Mouse (Mus musculus) forebrain, embryonic 16.5 days (tissue): ENCODE data around the gene Coro7. TPM values are rescaled to one million over a fixed set of nuclear protein-coding genes. Genes with fewer than 3 reads are reported as not detected.

Experiments
- ATAC-seq: fragments of 200-750 bp; cut with Nextera tagmentation; 2 replicates; pipeline ENCODE4 v1.8.0; 2017; ENCODE audit warnings: mild to moderate bottlenecking, moderate library complexity
- H3K27ac ChIP-seq: fragments of 300-500 bp; sonication (generic); 2 replicates; pipeline ENCODE4 v1.5.1; 2014; ENCODE audit warnings: low read length, control low read depth
- H3K27me3 ChIP-seq: fragments of 300-500 bp; sonication (generic); replicated peaks from 2 replicates; pipeline ENCODE4 v1.6.1; 2014; ENCODE audit warnings: low read length; ENCODE audit not compliant: control insufficient read depth, insufficient read depth
- H3K36me3 ChIP-seq: fragments of 300-500 bp; sonication (generic); 2 replicates; pipeline ENCODE4 v1.6.1; 2014; ENCODE audit not compliant: control insufficient read depth, insufficient read depth
- H3K4me1 ChIP-seq: fragments of 300-500 bp; sonication (generic); replicated peaks from 2 replicates; pipeline ENCODE4 v1.6.1; 2014; ENCODE audit warnings: low read length; ENCODE audit not compliant: control insufficient read depth, insufficient read depth
- H3K4me2 ChIP-seq: fragments of 300-500 bp; sonication (generic); 2 replicates; pipeline ENCODE4 v1.6.1; 2014; ENCODE audit warnings: mild to moderate bottlenecking, low read length, control low read depth
- H3K4me3 ChIP-seq: fragments of 300-500 bp; sonication (generic); replicated peaks from 2 replicates; pipeline ENCODE4 v1.5.1; 2014; ENCODE audit warnings: mild to moderate bottlenecking, low read length, control low read depth
- H3K9ac ChIP-seq: fragments of 300-500 bp; sonication (generic); replicated peaks from 2 replicates; pipeline ENCODE4 v1.6.1; 2014; ENCODE audit warnings: low read depth, low read length, control low read depth
- H3K9me3 ChIP-seq: fragments of 300-500 bp; sonication (generic); 2 replicates; pipeline ENCODE4 v1.6.1; 2016; ENCODE audit warnings: low read length; ENCODE audit not compliant: control insufficient read depth
- WGBS: fragments of 180-500 bp; shearing (Covaris S2); extraction: QIAGEN DNeasy Blood & Tissue Kit; methylation state at CpG from one replicate; pipeline ENCODE4 v1.1.7; 2014; 5-methylcytosine and 5-hydroxymethylcytosine counted together
- polyA plus RNA-seq: library from polyadenylated mRNA; unstranded; fragments of >200 nt; fragmentation: Nextera tagmentation; extraction: Ambion mirVana; gene quantifications from 2 replicates; pipeline ENCODE4 v1.2.1, GENCODE M21; 2015

The Coro7 gene
- polyA plus RNA-seq, 1 experiment from 2014 or later, result 32.6 TPM

DNA sequence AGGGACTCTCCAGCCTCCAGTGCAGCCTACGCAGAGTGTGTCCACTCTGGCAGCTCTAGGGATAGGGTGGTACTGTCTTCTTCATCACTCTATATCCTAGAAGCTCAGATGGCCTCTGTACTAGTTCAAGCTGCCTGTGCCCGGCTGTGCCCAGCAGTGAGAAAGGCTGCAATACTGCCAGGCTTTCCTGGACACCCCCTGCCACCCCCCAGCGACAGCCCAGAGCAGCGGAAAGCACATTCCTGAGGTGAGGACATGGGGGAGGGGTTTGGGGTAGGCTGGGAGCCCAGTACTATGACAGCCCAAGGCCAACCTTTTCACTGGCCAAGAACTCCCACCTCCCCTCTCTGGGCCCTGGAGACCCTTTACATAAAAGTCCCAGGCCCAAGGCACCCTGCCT is 43.8 kb downstream of the Coro7 start:
- Histone ChIP-seq H3K4me3 (no peak overlapping the region), H3K36me3 (0 out of 2 replicates have a peak, but pooled peaks cover 2% of the 10 kb centered on the region), H3K4me1 (peaks cover 7% of the 10 kb centered on the region), H3K27me3 (no peaks in the 10 kb centered on the region), H3K9me3 (no peaks in the 10 kb centered on the region), H3K9ac (no peak overlapping the region), H3K4me2 (no peak overlapping the region), H3K27ac (no peak overlapping the region)
- WGBS, result 73% methylated on average over 4 of the region's 4 CpGs
- no peak for ATAC-seq

DNA sequence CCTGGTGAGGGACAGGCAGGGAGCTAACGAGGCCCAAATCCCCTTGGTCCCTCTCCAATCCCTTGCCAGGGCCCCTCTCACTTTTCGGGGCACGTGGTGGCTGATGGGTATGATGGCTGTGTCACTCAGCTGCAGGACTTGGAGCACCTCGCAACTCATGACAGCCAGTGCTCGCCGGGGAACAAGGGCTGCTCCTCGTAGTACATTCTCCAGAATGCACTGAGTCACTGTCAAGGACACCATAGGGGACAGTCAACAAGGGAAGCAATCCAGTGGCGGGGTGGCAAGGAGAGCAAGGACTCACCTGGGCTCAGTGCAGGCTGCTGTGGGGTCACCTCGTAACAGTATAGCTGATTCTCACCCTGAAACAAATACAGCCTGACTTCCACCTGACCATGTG is 44.9 kb downstream of the Coro7 start:
- no peaks in the 10 kb centered on the region for H3K27me3 ChIP-seq
- no peak for ATAC-seq

DNA sequence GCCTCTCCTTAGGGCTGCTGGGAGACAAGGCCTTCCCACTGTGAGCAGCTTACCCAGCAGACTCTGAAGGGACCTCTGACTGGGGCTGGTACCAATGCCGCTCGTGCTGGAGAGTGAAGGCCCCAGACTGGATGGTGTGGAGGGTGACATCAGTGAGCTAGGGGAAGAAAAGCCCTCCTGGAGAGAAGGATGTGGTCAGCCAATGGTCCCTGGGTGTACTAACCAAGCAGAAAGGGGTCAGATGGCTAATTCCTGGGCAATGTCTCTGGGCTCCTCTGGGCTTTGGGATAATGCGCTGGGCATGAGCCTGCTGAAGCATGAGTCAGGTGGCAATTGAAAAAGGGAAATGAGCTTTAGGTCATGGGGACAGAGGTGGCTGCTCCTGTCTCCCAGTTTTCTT is 45.9 kb downstream of the Coro7 start:
- no peak for ATAC-seq
- WGBS, result 91% methylated on average over 3 of the region's 3 CpGs
- no peaks in the 10 kb centered on the region for H3K9me3 ChIP-seq

More for the DNA sequence above, 44.9 kb downstream of the Coro7 start:
- no peak overlapping the region for H3K4me2 ChIP-seq
- 0 out of 2 replicates have a peak, but pooled peaks cover 2% of the 10 kb centered on the region for H3K36me3 ChIP-seq
- no peaks in the 10 kb centered on the region for H3K9me3 ChIP-seq
- H3K9ac ChIP-seq, result no peak overlapping the region
- WGBS, result 83% methylated on average over 9 of the region's 9 CpGs
- H3K4me1 ChIP-seq, result peaks cover under 1% of the 10 kb centered on the region; the same call in 1 of the 2 replicates
- H3K27ac ChIP-seq, result no peak overlapping the region
- H3K4me3 ChIP-seq, result no peak overlapping the region

DNA sequence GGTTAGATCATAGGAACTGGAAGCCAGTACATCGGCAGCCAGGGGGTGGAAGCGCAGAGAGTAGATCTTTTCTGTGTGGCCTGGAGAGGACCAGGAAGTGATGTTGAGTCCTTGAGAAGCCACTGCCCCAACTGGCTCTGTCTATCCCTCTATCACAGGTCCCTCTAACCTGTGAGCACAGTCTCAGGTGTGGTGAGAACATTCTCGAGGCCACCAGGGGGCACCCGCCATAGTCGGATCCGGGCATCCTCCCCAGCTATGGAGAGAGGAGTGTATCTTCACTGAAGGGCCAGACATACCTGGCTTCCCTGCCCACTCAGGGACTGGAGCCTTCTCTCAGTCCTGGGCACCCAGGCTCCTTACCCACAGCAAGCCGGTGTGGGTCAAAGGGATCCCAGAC is 47.5 kb downstream of the Coro7 start:
- H3K4me2 ChIP-seq, result no peak overlapping the region
- WGBS, result 39% methylated on average over 7 of the region's 7 CpGs
- no peaks in the 10 kb centered on the region for H3K9me3 ChIP-seq
- H3K9ac ChIP-seq, result no peak overlapping the region
- H3K36me3 ChIP-seq, result peaks cover 3% of the 10 kb centered on the region; the same call in 1 of the 2 replicates
- no peaks in the 10 kb centered on the region for H3K4me1 ChIP-seq
- no peak overlapping the region for H3K4me3 ChIP-seq
- no peaks in the 10 kb centered on the region for H3K27me3 ChIP-seq
- no peak overlapping the region for H3K27ac ChIP-seq
- peak; percentile 41; the same call in 1 of the 2 replicates for ATAC-seq

More for the DNA sequence above, 45.9 kb downstream of the Coro7 start:
- Histone ChIP-seq H3K4me3 (no peak overlapping the region), H3K36me3 (0 out of 2 replicates have a peak, but pooled peaks cover 2% of the 10 kb centered on the region), H3K27me3 (no peaks in the 10 kb centered on the region), H3K9ac (no peak overlapping the region), H3K4me2 (no peak overlapping the region), H3K4me1 (no peaks in the 10 kb centered on the region), H3K27ac (no peak overlapping the region)

DNA sequence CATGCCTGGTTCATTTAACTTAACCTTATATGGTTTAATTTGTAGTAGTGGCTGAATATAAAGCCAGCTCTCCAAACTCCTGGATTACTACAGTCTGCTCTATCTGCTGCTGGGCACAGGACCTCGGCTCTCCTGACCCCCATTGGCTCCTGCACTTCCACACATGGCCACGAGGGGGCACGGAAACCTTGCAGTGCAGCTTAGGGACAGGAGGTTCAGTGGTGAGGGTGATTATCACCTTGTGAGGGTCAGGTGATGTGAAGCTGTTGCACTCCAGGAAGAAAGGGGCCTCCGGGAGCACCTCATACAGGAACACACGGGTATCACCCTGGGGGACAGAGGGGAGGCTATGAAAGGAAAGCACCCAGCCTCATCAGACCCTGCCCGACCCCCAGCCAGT is 49.6 kb downstream of the Coro7 start:
- peaks cover 3% of the 10 kb centered on the region; the same call in 1 of the 2 replicates for H3K36me3 ChIP-seq
- WGBS, result 25% methylated on average over 6 of the region's 6 CpGs
- no peak overlapping the region for H3K27ac ChIP-seq
- no peaks in the 10 kb centered on the region for H3K9me3 ChIP-seq
- H3K4me1 ChIP-seq, result peaks cover 3% of the 10 kb centered on the region; the same call in 1 of the 2 replicates
- H3K9ac ChIP-seq, result no peak overlapping the region
- H3K27me3 ChIP-seq, result no peaks in the 10 kb centered on the region
- no peak overlapping the region for H3K4me3 ChIP-seq
- 0 out of 2 replicates have a peak, but pooled peaks have one; percentile 29 for ATAC-seq
- no peak overlapping the region for H3K4me2 ChIP-seq

DNA sequence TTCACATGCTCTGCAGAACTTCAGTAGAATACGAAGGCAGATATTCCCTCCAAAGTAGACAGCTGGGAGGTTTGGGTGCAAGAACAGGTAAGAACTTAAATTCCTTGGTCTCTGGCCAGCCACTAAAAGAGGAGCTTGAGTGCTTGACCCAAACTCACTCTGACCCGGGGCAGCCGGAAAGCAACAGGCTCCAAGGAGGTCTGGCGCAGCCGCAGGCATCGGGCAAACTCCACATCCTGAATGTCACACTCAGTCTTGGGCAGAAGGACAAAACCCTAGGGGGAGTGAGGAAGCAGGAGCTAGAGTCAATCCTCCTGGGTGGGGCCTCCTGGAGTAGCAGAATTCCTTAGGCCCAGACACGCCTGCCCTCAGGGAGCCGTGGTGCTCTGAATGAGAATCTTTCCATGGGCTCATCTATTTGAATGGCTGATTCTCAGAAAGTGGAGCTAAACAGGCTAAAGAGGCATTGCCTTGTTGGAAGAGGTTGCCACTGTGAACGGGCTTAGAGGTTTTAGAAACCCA is 50.6 kb downstream of the Coro7 start:
- ATAC-seq, result no peak
- Histone ChIP-seq H3K36me3 (peaks cover 3% of the 10 kb centered on the region; the same call in 1 of the 2 replicates), H3K9me3 (no peaks in the 10 kb centered on the region), H3K27ac (no peak overlapping the region), H3K4me3 (no peak overlapping the region), H3K9ac (no peak overlapping the region), H3K4me1 (peaks cover 6% of the 10 kb centered on the region), H3K27me3 (no peaks in the 10 kb centered on the region), H3K4me2 (no peak overlapping the region)
- WGBS, result 92% methylated on average over 9 of the region's 9 CpGs

DNA sequence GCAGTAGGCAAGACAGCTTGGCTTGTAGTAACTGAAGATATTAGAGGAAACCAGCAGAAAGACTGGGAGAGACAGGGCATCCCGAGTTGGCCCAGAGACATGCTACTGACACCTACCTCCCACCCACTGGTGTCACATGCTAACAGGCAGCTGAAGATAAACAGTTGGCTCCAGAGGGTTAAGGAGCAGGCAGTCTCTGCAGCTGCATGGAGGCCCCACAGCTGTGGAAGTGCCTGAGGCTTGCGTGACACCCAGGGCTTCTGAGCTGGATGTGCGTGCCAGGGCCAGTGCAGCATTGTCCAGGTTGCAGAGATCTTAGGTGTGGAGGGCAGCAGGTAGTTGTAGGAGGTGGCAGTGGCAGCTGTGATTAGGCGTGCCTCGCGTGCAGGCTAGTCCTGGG is 52.5 kb downstream of the Coro7 start:
- Histone ChIP-seq H3K9ac (no peak overlapping the region), H3K36me3 (peaks cover 3% of the 10 kb centered on the region; the same call in 1 of the 2 replicates), H3K27ac (no peak overlapping the region), H3K4me1 (peaks cover 17% of the 10 kb centered on the region), H3K27me3 (no peaks in the 10 kb centered on the region), H3K9me3 (no peaks in the 10 kb centered on the region), H3K4me3 (no peak overlapping the region), H3K4me2 (no peak overlapping the region)
- no peak for ATAC-seq
- WGBS, result 89% methylated on average over 6 of the region's 6 CpGs

DNA sequence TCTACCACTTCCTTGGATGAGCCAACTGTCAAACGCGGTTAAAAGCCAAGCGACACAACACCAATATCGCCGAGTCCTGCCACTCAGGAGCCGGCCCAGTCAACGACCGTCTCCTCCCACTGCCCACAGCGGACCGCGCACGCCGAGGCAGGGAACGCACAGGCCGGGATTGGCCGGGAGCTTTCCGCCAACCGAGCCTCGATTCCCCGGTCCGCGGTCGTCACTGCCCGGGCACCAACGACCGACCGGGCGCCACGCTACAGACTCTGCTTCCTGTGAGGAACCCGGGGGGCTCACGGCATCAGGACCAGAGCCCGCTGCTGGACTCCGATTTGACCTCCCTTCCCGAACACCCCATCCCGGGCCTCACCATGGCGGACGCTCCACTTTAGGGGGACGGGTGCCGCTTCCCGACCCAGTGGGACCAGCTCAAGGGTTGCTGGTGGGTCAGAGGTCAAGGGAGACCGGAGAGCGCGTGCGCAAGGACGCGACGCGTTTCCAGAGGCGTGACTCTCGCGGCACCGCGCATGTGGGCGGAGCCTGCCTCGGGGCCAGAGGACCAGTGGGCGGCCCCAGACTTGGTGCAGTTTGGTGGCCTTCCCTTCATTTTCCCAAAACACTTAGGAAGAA is 55.0 kb downstream of the Coro7 start, which contains the start of gene Pam16:
Gene Pam16, minus strand, starts transcription at position 508 of the 630 bp plus-strand sequence.
- Histone ChIP-seq H3K27me3 (no peaks in the 10 kb centered on the region), H3K27ac (peak within 1 kb of the TSS; percentile 57)
- peak; percentile 91 for ATAC-seq

DNA sequence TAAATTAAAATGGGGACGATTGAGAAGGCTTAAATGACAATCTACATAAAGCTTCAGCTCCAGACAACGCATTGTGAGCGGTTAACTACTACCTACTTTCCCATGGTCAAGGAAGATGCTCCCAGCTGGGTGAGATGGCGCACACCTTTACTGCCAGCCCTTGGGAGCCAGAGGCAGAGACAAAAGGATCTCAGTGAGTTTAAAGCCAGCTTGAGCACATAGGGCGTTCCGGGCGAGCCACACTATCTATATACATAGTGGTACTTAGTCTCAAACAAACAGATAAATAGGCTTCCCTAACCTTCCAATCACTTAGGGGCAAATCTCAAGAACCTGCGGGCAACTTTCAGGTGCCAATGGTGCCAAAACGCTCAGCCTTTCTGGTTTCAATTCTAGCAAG is 55.5 kb downstream of the Coro7 start:
- peak overlapping the region; percentile 57 for H3K27ac ChIP-seq
- H3K36me3 ChIP-seq, result peaks cover 3% of the 10 kb centered on the region; the same call in 1 of the 2 replicates
- H3K9ac ChIP-seq, result peak overlapping the region; percentile 79
- peak overlapping the region; percentile 81 for H3K4me2 ChIP-seq
- peak; percentile 11 for ATAC-seq
- H3K9me3 ChIP-seq, result no peaks in the 10 kb centered on the region
- peak overlapping the region; percentile 58 for H3K4me3 ChIP-seq
- peaks cover 17% of the 10 kb centered on the region for H3K4me1 ChIP-seq
- no peaks in the 10 kb centered on the region for H3K27me3 ChIP-seq
- 23% methylated on average over 9 of the region's 9 CpGs for WGBS

More for the DNA sequence above, 55.0 kb downstream of the Coro7 start, which contains the start of gene Pam16:
- H3K9ac ChIP-seq, result peak within 1 kb of the TSS; percentile 79
- H3K36me3 ChIP-seq, result peaks cover 3% of the 10 kb centered on the region; the same call in 1 of the 2 replicates
- peak within 1 kb of the TSS; percentile 81 for H3K4me2 ChIP-seq
- H3K9me3 ChIP-seq, result no peaks in the 10 kb centered on the region
- H3K4me1 ChIP-seq, result peaks cover 17% of the 10 kb centered on the region
- H3K4me3 ChIP-seq, result peak within 1 kb of the TSS; percentile 58
- under 1% methylated on average over 56 of the region's 56 CpGs for WGBS
